Mouse (Mus musculus) T-cell, adult 2 months (primary cell): ENCODE measurements around the gene Nap1l1.
"Not testable (repeated sequence)": the region's sequence is repeated elsewhere in the genome, so short reads cannot be mapped to it uniquely, and the experiment has no call there.

Experiments used
- DNase-seq: peaks from one replicate; pipeline ENCODE4 v3.0.0; 2022; ENCODE audit warnings: low spot score

Gene Nap1l1

DNA sequence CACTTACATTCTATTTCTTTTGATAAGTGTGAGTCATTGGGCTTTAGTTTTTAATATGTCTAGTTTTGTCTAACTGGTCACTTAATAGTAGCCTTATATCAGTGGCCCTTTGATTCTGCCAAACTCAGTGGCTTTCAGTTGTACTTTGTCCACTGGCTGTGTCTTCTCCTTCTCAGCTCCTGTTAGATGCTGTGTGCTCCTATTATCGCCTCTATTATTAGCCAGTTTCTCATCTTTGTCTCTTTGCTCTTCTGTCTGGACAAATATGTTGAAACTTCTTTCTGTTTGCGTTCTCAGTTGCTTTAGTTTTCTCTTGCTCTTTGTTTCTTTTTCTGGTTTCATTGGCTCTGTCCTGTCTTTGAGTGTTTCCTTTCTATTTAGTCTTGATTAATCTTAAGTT, 9.6 kb downstream of the Nap1l1 start:
- no peak for DNase-seq

DNA sequence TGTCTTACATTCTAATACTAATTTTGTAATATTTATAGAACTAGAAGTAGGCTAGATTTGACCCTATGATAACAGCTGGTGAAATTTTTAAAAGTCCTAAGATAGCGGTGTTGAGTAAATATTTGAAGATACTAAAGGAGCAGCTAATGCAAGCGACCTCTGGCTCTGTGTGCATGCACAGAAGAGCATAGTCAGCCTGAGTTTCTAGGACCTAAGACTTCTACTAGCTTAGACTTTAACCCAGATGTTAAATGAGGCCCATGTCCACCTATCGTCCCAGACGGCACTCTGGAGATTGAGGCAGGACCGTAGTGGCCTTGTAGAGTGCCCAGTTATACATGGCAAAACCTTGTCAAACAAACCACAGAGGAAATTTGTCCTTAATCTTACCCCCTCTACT, 11.1 kb downstream of the Nap1l1 start:
- DNase-seq = no peak

DNA sequence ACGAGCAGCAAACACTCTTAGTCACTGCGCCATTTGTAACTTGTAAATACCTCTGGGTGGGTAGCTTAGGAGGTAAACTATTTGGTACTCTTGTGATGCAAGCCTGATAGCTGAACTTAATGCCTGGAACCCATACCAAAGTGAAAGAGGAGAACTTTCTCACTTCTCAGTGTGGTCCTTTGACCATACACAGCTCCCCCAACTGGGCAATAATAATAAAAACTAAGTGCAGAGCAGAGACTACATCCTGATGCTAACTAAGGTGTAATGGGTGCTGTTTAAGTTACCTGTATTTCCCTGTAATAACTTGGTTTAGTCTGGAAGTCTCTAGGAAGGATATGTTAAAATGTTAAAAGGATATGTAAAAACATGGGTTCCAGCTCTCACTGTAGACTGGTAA, 15.8 kb downstream of the Nap1l1 start:
- DNase-seq = no peak

DNA sequence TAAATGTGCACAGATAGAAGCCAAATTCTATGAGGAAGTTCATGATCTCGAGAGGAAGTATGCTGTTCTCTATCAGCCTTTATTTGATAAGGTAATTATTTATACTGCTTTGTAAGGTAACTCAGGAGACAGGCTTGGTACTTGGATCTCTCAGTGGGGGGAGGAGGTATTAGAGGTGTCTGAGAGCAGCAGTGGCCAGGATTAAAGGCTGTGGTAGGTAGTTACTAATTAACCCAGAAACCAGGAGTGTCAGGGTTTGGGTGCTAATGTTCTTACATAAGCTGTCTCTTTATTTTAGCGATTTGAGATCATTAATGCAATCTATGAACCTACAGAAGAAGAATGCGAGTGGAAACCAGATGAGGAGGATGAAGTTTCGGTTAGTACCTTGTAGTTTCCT, 17.1 kb downstream of the Nap1l1 start:
- DNase-seq = not testable (repeated sequence)

DNA sequence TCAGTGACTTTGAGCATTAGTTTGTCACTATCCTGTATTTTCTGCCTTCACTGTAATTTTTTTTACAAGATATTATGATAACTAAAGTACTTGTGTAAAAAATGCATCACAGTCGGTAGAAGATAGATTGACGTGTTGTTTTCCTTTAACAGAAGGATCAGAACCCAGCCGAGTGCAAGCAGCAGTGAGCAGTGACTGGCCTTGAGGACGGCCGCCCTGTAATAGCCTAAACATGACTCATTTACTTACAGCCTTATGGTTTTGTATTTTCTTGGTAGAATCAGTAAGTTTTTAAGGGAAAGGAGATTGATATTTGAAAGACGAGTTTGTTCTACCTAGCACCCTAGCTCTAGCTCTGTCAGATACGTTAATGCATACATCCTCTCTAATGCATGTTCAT, 22.9 kb downstream of the Nap1l1 start:
- no peak for DNase-seq

DNA sequence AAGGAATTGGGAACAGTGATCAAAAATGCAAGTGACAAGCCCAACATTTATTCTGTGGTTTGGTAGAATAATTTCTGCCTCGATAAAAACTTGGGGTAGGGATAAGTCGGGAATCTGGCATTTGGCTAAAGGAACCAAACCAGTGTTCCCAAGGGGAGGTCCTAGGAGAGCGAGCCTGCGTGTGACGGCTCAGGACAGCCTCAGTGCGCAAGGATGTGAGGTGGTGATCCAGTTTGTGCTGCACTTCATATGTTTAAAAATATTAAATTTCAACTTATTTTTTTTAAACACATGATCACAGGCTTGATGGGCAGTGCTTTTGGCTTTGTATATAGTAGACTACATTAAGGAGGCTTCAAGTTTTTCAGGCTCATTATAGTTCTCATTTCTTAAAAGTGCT, 26.9 kb downstream of the Nap1l1 start:
- no peak for DNase-seq

DNA sequence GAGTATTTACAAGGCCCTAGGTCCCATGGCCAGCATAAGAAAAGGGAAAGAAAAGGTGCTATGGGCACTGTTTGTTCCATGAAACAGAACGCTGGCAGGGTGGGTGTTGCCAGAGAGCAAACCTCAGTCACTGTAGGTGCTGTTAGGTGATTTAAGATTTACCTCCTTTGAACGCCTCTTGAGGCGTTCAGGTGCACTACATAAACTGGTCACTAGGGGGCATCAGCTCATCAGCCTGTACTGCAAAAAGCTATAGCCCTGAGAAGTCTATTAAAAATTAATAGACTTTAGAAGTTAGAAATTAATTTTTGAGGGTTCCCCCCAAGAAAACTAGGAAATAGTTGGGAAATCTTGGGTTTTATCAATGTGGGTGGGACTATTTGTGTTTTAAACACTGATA, 30.0 kb downstream of the Nap1l1 start:
- DNase-seq = peak; percentile 70

DNA sequence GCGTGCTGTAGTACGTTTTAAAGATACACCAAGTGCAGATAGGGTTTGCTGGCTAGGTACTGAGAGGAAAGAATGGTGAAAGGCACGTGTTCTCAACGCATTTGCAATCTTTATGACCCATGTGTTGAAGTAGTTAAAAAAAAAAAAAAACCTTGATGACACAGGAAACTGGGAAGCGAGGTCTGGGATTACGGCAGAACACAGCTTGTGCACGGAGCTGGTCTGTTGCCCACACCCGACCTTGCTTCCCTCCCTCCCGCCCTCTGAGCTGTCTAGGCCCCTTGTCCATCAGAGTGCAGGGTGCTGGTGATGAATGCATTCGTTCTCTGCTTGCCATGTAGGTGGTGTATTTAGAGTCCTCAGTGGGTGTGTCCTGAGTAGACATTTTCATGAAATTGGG, 30.7 kb downstream of the Nap1l1 start:
- DNase-seq = no peak

DNA sequence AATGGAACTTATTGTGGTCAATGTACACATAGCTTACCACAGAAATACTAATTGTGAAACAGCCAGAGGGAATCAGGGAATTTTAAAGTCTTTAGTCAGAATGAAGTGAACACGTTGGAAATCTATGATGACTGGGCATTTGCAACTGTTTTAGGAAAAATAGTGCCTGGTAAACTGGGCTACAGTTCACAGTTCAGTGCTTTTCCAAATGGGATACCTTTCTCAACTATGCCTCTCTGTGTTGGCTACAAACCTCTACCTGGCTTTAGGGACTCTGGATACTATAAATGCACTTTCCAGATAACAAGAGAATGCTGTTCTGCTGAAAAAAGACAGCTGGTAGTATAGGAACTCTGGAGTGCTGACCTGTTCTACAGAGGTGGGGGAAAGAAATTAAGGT, 31.6 kb downstream of the Nap1l1 start:
- DNase-seq = no peak

DNA sequence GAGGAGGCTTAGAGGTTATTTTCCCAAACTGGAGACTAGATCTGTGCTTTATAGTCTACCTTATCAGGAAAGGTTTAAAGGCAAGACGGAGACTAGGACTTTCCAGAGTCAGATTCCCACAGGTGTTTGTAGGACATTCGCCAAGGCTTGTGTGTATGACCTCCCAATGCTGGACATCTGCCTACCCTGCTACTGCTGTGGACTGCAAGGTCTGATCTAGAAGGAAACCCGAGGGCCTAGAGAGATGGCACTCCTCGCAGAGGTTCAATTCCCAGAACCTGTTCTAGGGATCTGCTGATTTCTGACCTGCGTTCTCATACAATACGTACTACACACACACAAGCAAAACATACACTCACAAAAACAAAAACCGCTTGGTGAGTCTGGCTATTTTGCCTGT, 32.4 kb downstream of the Nap1l1 start:
- DNase-seq = no peak

DNA sequence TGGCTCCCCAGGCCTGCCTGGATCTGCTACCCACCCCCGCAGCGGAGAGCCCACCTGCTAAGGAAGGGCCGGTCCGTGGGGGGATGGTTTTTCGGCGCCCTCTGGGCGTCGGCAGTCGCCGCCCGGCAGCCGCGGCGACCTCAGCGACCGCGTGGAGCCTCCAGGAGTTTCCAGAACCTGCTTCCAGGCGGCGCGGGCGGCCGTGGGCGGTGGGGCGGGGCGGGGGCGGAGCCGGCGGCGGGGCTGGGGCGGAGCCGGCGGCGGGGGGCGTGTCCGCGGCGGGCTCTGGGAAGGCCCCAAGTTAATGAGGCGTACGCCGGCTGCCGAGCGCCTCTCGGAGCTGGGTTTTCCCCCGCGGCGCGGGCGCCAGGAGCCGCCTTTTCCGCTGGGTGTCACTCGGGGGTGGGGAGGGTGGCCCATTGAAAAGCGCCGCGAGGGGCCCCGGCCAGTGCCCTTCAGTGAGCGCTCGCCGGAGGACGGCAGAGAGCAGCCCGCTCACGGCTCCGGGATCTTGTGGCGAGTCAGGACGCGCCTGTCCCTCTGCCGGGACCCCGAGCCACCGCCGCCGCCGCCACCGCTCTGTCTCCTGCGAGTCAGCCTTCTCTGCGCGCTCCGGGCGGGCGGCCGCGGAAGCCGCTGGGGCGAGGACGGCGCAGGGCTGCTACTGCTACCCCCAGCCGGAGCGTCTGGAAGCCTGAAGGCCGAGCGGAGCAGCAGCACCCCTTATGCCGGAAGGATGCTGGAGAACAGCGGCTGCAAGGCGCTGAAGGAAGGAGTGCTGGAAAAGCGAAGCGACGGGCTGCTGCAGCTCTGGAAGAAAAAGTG, 33.3 kb downstream of the Nap1l1 start, which contains the start of gene Phlda1:
Phlda1 (plus strand) TSS at position 186 of the 825 bp plus-strand sequence.
- peak; percentile 91 for DNase-seq

DNA sequence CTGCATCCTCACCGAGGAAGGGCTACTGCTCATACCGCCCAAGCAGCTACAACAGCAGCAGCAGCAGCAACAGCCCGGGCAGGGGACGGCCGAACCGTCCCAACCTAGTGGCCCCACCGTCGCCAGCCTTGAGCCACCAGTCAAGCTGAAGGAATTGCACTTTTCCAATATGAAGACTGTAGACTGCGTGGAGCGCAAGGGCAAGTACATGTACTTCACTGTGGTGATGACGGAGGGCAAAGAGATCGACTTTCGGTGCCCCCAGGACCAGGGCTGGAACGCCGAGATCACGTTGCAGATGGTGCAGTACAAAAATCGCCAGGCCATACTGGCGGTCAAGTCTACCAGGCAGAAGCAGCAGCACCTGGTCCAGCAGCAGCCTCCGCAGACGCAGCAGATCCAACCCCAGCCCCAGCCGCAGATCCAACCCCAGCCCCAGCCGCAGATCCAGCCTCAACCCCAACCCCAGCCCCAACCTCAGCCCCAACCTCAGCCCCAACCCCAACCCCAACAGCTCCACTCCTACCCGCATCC, 34.0 kb downstream of the Nap1l1 start:
- DNase-seq = peak; percentile 16

DNA sequence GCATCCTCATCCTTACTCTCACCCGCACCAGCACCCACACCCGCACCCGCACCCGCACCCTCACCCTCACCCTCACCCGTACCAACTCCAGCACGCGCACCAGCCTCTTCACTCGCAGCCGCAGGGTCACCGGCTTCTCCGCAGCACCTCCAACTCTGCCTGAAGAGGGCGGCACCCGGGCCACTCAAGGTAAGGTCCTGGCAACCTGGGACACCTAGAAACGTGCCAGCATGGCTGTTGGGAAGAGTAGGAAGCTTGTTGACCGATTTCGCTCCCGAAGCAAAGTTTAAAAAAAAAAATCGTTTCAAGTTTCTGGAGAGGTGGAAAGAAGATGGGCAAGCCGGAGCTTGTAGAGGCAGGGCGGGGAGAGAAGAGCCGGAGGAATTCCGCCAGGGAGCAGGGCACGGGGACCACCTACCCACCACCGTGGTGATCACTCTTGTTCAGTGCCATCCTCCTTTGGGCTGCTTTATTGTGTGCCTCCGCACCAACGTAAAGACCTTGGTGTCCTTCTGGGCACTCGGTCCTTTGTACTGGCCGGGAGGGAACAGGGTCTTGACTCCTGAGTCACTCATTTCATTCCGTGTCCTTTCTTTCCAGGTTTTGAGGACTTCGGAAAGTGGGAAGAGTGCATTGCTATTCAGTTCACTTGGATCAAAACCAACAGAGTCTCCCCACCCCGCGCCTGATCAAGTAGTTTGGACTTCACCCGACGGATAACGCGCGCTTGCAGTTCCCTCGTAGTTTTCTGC, 34.6 kb downstream of the Nap1l1 start:
- DNase-seq = peak; percentile 59

DNA sequence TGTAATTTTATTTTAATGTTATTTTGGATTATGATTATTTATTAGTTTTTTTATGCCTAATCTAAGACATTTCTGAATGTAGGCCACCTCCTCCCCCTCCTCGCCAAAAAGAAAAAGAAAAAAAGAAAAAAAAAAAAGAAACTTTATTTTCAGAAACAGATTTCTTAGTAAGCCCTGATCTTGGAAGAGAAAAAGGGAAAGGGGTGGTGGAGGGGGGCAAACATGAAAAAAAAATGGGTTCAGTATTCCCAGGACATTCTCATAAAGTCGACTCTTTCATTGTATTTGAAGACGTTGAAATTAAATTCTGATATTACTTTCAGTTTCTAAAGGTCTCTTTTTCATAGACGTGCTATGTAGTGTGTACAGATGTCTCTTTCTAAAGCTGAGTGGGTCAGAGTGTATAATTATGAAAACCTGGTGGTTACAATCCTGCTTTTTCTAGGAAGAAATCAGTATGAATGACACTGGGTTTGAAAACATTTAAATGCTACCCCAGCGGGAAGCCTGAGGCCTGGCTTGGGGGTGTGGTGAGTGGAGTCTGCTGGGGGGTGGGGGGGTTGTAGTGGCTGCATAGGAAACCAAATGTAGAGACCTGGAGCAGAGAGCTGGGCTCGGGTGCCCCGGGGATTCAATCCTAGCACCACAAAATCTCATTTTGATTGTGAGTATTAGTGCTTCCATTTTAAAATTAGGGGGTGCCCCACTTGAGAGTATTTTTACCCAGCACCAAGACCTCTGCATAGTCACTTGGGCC, 35.5 kb downstream of the Nap1l1 start:
- DNase-seq = no peak

DNA sequence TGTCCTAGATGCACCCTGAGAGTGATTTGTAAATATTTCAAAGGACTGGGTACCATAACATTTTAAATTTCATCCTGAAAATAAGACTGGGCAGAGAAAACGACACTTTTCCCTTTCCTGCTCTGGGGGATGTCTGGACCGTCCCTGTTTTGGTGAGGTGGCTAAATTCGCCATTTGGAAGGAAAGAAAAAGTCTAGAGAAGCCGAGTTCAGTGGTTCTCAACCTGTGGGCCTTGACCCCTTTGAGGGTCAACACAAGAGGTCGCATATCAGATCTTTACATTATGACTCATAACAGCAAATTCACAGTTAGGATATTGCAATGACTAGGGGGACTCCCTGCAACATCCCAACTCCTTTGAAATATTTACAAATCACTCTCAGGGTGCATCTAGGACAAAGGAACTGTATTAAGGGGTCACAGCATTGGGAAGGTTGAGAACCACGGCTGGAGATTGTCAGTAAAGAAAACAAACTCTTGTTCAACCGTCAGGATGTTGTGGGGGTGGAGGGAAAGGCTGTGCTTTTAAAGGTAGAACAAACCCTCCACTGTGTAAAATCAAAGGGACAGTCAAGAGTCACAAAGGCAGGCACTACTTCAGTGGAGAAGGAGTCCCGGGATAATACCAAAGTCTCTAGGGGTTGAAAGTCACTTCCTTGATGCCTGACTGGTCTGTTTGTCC, 36.2 kb downstream of the Nap1l1 start:
- no peak for DNase-seq

DNA sequence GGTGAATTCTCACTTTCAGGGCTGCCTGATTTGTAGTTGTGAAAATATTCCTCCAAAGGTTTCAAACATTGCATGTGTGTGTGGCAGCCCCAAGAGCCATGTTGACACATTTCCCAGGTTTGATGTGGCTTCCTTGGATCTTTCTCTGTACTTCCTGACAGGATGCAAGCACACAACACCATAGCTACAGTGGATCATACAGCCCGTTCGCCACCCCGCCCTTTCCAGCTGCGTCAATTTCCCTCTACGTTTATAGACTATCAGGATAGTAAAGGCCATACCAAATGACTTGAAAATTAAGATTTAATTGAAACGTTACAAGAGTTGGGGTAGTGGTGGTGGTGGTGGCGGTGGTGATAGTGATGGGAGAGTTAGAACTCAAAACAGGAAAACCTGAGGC, 37.0 kb downstream of the Nap1l1 start:
- no peak for DNase-seq

DNA sequence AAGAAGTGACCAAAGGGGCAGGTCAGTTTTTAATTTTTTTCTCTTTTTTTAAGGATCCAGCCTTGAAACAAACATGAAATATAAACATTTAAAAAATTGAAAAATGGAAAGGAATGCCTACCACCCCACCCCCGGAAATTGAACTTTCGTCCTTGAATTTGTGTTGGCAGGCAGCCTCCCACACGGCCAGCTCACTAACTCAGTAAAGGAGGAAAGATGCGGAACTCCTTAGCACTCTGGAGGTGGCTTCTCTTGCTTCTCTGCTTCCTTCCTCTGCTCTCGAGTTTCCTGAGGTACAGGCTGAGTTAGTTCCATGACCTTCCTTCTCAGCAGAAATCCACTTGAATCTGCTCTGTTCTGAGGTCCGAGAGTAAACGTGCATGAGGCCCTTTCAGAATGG, 37.8 kb downstream of the Nap1l1 start:
- DNase-seq = no peak

DNA sequence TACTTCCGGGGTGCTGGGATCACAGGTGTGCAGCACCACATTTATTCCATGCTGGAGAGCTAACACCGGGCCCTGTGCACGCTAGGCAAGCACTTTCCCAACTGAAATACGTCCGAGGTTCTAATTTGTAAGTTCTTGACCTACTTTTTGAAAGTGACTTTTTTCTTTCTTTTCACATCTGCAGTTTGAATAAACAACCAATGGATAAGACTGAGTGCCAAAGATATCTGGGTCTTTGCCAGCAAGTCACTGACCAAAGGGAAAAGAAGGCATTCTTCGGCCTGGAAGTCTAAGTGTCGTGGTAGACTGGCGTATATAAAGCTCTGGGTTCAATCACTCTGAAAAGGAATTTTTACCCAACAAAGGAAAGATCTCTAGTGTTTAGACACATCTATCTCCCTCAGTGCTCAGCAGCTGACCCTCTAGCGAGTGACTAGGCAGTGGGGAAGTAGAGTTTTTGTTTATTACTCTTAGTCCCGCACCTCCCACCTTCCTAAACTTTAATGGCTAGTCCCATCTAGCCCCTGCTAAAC, 39.1 kb downstream of the Nap1l1 start:
- DNase-seq = no peak

DNA sequence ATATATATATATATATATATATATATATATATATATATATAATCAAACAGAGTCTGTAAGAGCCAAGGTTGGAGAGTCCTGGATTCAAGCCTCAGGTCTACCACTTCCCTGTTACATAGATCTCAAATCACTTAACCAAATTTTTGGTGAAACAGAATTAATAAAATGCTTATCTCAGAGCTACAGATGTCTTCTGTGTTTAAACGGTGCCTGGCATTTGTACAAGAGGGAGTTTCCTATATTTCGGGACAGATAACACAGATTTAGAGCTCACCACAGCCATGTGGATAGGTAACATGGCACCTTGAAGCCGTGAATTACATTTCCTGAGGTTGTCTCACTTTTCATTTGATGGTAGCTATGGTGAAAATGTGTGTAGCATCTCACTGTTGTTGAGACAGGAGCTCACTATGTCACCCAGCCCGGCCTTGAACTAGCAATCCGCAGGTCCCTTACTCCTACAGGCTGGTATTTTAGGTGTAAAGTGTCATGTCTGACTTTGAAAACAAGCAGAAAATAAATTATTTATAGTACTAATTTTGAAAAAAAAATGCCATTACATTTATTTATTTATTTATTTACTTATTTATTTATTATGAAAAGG, 41.4 kb downstream of the Nap1l1 start:
- no peak for DNase-seq

DNA sequence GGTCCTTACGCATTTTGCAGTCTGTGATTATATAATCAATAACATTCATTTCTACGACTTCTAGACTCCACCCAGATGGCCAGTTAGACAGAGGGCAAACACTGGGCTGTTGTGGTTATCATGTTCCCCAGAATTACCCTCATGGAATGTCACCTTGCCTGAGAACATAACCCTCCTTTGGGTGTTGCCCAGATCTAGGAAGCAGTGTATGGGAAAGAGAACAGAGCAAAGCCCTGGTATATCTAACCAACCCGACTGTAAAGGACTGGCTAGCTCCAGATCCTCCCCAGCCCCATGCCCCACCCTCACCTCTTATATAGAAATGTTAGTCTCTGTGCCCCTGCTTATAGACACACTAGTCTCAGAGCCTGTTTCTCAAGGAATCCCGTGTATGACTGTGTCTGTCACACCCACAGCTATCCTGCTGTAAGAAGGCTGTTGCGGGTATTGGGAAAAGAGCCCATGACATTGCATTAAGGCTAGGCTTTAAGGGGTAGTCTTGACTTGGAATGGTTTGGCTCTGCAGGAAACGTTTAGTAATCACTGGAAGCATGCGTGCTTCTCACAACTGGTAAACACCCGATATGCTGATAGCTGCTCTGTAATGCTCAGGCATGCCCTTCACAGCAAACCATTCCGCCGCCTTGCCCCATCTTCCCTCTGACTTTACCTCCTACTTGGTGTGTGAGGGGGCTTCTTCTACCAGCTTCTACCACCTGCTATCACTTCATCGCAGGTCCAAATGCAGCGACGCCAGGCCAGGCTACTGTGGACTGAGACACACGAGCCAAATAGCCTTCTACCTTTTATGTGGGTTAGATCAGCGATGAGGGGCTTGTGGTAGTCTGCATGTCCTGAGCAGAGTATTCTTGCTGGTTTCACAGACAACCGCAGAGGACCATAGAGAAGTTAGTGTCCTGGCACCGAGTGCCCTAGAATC, 42.3 kb downstream of the Nap1l1 start:
- no peak for DNase-seq
